Mouse (Mus musculus): ENCODE data around the gene Ccnb1. TPM values are rescaled to one million over a fixed set of nuclear protein-coding genes. Genes with fewer than 3 reads are reported as not detected.
"Not testable (repeated sequence)": the region's sequence is repeated elsewhere in the genome, so short reads cannot be mapped to it uniquely, and the experiment has no call there.

The Ccnb1 gene
- total RNA-seq (2021): 18.7 and 22.8 TPM in 2 replicates
- long read RNA-seq, experiment 1, transcript Ccnb1-201 (9 exons, 2,489 nt): major isoform, 66 of 71 reads
- long read RNA-seq, experiment 1, partial matches to known transcripts: 2 of 71 reads
- long read RNA-seq, experiment 1, other reads (novel, unspliced or antisense): 2 of 71 reads
- long read RNA-seq, experiment 2, transcript Ccnb1-201 (9 exons, 2,489 nt): major isoform, 45 of 49 reads
- long read RNA-seq, experiment 2, partial matches to known transcripts: 1 of 49 reads
- long read RNA-seq, experiment 2, other reads (novel, unspliced or antisense): 3 of 49 reads

GRCm38 (mm10) chr13:100786414-100786867, at the start of gene Ccnb1:
Gene Ccnb1 (minus strand): TSS chr13:100786570.
- peak; percentile 96 for DNase-seq

GRCm38 (mm10) chr13:100834777-100835176, 48.4 kb upstream of the Ccnb1 start:
- DNase-seq: no peak

GRCm38 (mm10) chr13:100833640-100834002, 47.3 kb upstream of the Ccnb1 start:
- no peak for DNase-seq

- peak; percentile 100 for DNase-seq
Measured at GRCm38 (mm10) chr13:100832741-100833639, 46.6 kb upstream of the Ccnb1 start, which contains the start of gene Slc30a5. Gene Slc30a5 (minus strand): TSS chr13:100833427.

GRCm38 (mm10) chr13:100832188-100832587, 45.8 kb upstream of the Ccnb1 start:
- DNase-seq: no peak

- no peak for DNase-seq
Measured at GRCm38 (mm10) chr13:100831123-100831522, 44.8 kb upstream of the Ccnb1 start.

- no peak for DNase-seq
Measured at GRCm38 (mm10) chr13:100825627-100826410, 39.4 kb upstream of the Ccnb1 start.

GRCm38 (mm10) chr13:100824916-100825315, 38.5 kb upstream of the Ccnb1 start:
- DNase-seq: no peak

- DNase-seq: no peak
Measured at GRCm38 (mm10) chr13:100824306-100824705, 37.9 kb upstream of the Ccnb1 start.

- DNase-seq: no peak
Measured at GRCm38 (mm10) chr13:100823863-100824262, 37.5 kb upstream of the Ccnb1 start.

GRCm38 (mm10) chr13:100814451-100814850, 28.1 kb upstream of the Ccnb1 start:
- no peak for DNase-seq

- no peak for DNase-seq
Measured at GRCm38 (mm10) chr13:100805776-100806175, 19.4 kb upstream of the Ccnb1 start.

GRCm38 (mm10) chr13:100797171-100797570, 10.8 kb upstream of the Ccnb1 start:
- DNase-seq: no peak

- DNase-seq: no peak
Measured at GRCm38 (mm10) chr13:100789083-100789482, 2.7 kb upstream of the Ccnb1 start.

GRCm38 (mm10) chr13:100788057-100788456, 1.7 kb upstream of the Ccnb1 start:
- DNase-seq: not testable (repeated sequence)

GRCm38 (mm10) chr13:100787316-100788010, 1.1 kb upstream of the Ccnb1 start:
- DNase-seq: no peak

GRCm38 (mm10) chr13:100785806-100786413, 460 bp downstream of the Ccnb1 start:
- DNase-seq: no peak

- DNase-seq: no peak
Measured at GRCm38 (mm10) chr13:100777491-100777890, 8.9 kb downstream of the Ccnb1 start.

GRCm38 (mm10) chr13:100776710-100777109, 9.7 kb downstream of the Ccnb1 start:
- DNase-seq: no peak

- DNase-seq: no peak
Measured at GRCm38 (mm10) chr13:100776056-100776419, 10.3 kb downstream of the Ccnb1 start.

Data from adrenal gland, postnatal 14 days (tissue).